Mouse (Mus musculus) CD8-positive naive resting alpha-beta T cell, adult 2 months (primary cell): ENCODE results near the gene Lrrc29.
"Not testable (repeated sequence)": the region's sequence is repeated elsewhere in the genome, so short reads cannot be mapped to it uniquely, and the experiment has no call there.

Source experiments
- DNase-seq, 2 experiments: peaks; one replicate each; pipeline ENCODE4 v3.0.0; 2022; ENCODE audit warnings: low read depth in 2 of 2, low spot score in 2 of 2

Gene Lrrc29

DNA sequence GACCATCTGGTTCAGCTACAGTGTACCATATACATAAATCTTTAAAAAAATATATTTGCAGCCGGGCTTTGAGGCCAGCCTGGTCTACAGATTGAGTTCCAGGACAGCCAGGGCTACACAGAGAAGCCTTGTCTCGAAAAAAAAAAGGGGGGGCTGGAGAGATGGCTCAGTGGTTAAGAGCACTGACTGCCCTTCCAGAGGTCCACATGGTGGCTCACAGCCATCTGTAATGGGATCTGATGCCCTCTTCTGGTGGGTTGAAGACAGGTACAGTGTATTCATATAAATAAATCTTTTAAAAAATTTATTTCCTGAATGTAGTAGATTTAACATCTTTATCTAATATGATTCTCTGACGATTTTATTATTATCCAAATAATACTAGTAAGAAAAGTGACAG lies 34.3 kb downstream of the Lrrc29 start:
- not testable (repeated sequence) for DNase-seq

DNA sequence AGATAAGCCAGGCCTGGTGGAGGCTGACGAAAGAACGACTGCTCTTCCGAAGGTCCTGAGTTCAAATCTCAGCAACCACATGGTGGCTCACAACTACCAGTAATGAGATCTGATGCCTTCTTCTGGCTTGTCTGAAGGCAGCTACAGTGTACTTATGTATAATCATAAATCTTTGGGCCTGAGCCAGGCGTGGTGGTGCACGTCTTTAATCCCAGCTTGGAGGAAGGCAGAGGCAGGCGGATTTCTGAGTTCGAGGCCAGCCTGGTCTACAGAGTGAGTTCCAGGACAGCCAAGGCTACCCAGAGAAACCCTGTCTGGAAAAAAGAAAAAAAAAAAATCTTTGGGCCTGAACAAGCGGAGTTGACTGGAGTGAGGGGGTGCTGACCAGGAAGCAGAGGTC lies 34.7 kb downstream of the Lrrc29 start:
- DNase-seq: not testable (repeated sequence)

DNA sequence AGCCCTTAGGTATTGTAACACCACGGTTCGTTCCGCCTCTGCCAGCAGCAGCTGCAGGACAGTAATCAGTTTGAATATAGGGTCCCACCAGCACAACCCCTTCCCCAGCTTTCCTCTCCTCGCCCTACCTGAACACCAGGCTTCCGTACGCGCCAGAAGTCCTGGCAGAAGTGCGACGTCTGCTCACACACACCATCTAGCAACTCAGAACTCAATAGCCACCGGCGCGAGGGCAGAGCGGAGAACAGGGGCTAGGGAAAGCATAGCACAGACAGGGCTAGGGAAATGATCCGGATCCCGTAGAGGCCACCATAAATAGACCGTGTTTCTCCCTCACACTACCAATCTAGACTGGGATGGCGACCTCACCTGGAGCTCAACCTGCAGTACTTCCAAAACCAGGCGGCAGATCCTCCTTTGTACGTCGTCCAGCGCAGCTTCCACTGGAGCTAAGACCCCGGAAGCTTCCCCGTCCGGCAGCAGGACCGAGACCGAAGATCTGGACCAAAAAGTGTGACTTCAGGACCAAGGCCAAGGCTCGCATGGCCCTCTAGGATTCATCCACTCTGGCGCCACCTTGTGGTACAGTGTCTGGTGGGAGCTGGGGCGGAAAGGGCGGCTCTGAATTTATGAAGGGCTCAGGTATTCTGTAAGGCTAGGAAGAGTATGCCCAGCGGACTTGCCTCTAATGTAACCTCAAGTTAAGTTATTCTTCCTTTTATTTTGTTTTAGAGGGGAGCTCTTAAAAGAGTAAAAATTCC lies 35.3 kb downstream of the Lrrc29 start:
- DNase-seq: peak; percentile 84 to 92

DNA sequence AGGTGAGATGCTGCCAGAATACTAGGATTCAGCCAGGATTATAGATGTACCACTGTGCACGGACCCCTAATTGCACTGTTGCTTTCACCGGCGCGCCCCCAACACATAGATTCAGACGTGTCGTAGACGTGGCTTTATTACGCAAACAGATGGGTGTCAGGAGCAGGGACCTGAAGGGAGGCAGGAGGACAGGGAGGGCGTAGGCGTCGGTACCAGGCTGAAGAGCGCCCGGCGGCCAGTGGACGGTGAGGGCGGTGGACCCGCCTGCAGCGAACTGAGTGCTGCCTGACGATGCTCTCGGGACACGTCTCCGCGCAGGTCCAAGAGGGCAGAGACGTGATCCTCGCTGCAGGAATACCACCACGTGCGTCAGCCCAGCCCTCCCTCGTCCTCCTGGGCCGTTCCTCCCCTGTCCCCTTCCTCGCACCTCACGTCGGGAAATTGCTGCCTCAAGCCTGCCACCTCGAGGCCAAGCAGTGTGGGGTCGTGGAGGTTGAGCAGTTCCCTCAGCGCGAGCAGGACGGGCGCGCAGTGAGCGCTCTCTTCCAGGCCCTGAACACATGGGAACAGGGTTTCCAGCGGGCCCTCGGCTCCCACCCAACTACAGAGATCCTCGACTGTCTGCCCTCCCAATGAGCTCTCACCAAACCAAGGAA lies 36.1 kb downstream of the Lrrc29 start, which contains the start of gene 4931428F04Rik:
Gene 4931428F04Rik (minus strand): TSS at position 60 of the 656 bp plus-strand sequence.
- DNase-seq: no peak

DNA sequence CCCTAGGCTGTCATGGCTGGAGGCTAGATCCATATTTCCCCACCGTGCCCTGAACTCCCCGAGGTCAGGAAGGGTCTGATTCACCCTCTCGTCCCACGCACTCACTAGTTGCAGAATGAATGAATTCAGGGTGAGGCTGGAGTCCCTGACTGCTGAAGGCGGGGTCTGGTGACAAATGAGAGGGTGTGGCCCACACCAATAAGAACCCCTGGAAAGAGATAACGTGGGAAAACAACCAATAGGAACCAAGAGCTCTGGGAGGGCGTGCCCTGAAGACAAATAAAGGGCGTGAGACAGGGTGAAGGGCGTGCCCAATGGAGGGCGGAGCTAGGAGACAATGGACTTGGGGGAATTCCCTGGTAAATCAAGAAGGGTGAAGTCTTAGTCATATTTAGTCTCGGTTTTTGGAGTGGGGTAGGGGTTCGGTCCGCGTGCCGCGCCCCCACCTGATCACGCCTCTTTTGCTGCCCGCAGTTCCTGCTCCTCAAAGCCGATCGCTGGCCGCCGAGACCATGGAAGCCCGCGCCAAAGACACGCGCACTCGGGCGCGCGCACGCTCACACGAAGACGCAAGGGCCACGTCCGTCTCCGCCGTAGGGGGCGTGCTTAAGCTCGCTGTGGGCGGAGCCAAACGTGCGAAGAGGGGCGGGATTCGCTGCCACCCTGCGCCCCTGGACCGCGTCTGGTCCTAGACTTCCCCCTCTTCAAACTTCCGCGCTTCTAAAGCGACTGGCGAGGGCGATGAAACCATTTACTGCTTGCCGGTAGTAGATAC lies 36.9 kb downstream of the Lrrc29 start:
- peak; percentile 87 to 92 for DNase-seq

DNA sequence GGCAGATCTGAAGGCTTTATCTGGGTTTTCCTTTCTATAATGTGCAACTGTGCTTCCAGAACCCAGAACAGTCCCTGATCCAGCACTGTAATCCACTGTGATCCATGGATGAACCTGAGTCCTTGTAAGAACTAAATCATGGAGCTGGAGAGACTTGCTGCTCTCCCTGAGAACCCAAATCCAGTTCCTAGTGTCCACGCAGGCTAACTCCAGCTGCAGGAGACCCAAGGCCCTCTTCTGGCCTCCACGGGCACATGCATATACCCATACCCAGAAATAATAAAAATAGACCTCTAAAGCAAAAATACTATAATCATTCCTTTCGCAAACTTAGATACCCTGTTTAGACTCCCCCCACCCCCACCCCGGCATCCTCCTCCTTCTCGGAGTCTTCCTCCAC lies 37.8 kb downstream of the Lrrc29 start:
- no peak for DNase-seq

DNA sequence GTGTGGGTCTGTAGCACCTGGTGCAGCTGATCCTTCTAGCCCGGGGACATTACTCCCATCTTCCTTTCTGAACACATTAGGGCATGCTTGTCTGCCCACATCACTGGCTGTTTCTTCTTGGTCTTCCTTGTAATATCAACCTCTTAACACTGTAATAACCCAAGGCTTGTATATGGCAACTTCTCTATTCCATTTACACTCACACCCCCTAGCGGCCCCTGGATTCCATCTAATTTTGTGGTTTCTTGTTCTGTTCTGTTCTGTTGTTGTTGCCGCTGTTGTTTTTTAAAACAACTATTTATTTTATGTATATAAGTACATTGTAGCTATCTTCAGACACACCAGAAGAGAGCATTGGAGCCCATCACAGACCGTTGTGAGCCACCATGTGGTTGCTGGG lies 39.2 kb downstream of the Lrrc29 start:
- no peak for DNase-seq

DNA sequence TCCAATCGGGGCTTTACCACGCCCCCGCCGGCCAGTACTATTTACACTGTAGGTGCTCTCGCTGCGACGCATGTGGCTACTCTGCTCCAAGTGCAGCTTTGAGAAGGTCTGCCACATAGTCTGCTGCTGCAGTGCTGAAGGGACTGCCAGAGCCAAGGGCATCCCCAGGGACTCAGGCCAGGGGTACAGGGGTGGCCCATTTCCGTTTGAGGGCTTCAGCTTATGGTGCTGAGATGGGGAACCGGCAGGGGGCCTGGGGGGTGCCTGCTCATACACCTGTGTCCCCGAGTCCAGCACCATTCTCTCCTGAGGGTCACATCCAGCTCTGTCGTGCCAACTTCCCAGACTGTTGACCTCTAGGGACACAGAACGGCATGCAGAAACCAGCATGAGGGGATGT lies 40.6 kb downstream of the Lrrc29 start:
- no peak for DNase-seq

DNA sequence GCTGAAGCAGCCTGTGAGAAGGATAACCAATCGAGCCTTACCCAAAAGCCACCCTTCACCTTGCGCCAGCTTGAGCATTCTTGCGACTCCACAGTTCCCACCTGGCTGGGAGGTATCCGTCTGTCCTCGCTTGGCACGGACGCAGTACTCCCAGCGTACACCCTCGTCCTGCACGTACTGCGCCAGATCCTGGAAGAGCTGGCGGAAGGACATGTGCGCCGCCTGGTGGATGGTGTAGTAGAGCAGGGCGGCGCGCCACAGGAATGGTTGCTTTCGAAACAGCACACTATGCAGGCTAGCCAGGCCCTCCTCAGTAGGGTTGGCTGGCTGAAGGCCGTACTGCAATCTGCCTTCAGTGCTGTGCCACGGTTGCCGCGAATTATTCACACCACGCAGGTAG lies 43.0 kb downstream of the Lrrc29 start:
- DNase-seq: no peak

DNA sequence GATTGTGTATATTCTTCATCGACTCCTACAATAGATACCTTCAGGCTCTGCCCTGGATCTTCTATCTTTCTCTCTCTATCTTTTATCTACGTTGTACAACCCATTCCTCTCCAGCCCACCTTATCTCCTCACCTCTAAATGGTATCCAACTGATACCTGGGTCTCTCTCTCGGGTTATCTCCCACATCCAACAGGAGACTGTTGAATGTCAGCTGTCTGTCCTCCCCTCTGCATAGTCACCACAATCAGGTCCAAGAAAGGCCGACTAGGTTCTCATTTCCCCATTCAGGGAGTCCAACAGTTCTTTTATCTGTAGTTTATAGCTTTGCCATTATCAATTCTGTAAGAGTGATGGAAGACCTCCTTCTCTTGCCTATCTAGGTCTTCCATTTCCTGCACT lies 43.8 kb downstream of the Lrrc29 start:
- no peak for DNase-seq

DNA sequence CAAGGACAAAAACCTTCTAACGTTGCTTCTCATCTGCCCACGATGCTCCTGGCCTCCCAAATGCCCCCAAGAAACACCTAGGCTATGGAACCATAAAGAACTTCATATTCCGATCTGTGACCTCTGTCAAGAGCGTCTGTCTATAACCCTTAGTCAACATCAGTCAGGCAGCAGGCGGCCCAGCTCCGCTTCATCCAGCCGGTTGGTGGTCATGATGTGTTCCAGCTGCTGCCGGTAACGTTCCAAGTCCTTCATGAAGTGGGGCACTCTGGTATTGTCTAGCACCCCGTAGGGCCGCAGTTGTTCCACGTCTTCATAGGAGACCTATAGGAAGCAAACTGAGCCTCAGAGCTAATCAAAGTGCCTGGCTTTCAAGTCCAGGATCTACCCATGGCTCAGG lies 44.3 kb downstream of the Lrrc29 start:
- no peak for DNase-seq

DNA sequence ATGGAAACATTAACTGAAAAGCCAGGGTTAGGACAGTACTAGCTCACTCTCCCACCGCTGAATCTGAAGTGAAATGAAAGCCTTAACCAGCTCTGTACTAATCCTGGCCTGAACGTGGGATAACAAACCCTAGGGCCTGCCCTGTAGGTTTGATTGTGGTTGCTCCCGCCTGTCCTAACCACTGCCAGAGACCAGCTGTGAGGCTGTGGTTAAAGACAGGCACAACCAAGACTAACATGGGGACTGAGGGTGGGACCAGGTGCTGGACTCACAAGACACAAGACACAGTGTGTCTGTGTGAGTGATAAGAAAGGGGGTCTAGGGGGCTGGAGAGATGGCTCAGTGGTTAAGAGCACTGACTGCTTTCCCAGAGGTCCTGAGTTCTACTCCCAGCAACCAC lies 45.5 kb downstream of the Lrrc29 start:
- DNase-seq: no peak

DNA sequence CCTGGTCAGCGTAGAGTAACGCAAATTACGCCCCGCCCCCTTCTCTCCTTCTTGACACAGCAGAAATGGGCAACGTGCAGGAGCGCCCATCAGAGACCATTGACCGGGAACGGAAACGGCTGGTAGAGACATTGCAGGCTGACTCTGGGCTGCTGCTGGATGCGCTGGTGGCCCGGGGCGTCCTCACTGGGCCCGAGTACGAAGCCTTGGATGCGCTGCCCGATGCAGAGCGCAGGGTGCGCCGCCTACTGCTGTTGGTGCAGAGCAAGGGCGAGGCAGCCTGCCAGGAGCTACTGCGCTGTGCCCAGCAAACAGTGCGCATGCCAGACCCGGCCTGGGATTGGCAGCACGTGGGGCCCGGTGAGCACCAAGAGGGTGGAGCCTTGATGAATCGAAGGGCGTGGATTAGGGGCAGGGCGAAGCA lies 47.2 kb downstream of the Lrrc29 start:
- DNase-seq: no peak

DNA sequence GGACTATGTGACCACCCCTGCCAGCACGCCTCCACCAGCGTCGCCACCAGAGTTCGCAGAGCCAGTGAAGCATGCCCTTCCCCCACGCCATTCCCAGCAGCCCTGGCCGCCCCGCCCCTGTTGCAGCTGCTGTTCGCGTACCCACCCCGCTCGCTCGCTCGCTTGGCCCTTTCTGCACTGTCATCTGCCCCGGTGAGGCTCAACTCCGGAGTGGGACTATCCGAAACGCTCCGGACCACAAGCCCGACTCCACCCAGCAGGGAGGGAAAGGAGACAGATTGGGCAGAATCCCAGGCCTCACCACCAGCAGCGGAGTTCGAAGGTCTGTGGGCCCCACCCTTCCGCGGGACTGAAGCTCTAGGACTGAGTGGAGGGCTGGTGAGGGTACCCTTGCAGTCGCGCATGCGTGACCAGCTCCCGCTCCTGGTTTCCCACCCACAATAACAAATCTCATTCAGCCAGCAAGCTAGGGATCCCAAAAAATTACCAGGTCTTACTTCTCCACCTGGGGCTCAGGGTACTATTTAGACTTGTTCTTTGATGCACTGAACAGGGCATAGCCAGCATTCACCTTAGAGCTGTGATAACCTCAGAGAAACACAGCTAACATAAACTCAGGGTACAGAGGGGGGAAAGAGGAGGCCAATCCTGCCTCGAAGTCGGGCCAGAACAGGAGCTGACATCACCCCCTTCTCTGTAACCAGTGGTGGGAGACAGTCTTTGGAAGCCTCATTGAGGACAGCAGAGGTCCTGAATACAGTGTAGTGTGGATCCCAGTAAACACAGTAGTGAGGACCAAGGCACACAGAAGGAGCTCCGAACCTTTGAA lies 49.6 kb downstream of the Lrrc29 start:
- DNase-seq: no peak

DNA sequence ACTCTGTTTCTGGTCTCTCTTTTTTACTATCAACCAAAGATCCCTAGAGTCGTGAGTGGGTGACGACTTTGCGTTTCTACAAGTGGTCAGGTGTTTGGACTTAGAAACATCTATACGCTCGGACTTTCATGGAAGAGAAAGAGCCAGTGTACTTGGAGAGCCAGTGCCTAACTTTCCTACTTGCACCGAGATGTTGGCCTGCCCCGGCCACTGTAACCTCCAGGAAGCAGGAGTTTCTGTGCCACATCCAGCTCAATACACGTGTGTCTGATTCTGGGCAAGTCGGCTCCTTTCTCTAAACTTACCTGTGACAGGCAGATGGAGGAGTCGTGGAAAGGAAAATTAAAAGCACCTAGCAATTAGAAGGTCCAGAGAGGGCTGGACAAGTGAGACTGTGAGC lies 50.2 kb downstream of the Lrrc29 start, which contains the start of gene Nol3:
Gene Nol3 (plus strand): TSS at position 301 of the 400 bp plus-strand sequence.
- DNase-seq: no peak

DNA sequence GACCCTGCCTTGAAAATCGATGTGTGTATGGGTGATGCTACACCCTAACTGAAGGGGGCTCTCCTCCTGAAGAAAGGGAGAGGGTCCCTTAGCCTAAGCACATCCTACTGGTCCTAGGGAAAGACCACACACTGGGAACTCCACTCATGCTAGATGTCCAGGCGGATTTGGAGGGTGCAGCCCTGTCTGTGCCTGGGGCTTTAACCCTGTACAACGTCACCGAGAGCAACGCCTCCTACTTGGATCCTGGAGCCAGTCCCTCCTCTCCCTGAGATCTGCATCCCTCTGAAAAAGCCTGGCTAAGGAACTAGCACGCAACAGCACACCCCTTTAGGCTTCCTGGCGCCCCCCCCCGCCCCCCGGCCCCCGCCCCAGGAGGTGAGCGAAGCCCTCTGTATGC lies 50.7 kb downstream of the Lrrc29 start:
- DNase-seq: no peak

DNA sequence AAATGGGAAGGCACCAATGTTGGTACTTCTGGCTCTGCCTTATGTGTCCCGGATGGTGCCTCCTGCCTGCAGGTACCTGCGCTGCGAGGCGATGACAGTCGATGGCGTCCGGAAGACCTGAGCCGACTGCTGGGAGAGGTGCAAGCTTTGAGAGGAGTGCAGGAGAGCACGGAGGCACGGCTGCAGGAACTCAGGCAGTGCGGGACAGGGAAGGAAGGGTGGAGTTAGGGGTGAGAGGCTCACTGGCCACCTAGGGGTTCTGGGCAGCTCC lies 55.2 kb downstream of the Lrrc29 start:
- DNase-seq: no peak

DNA sequence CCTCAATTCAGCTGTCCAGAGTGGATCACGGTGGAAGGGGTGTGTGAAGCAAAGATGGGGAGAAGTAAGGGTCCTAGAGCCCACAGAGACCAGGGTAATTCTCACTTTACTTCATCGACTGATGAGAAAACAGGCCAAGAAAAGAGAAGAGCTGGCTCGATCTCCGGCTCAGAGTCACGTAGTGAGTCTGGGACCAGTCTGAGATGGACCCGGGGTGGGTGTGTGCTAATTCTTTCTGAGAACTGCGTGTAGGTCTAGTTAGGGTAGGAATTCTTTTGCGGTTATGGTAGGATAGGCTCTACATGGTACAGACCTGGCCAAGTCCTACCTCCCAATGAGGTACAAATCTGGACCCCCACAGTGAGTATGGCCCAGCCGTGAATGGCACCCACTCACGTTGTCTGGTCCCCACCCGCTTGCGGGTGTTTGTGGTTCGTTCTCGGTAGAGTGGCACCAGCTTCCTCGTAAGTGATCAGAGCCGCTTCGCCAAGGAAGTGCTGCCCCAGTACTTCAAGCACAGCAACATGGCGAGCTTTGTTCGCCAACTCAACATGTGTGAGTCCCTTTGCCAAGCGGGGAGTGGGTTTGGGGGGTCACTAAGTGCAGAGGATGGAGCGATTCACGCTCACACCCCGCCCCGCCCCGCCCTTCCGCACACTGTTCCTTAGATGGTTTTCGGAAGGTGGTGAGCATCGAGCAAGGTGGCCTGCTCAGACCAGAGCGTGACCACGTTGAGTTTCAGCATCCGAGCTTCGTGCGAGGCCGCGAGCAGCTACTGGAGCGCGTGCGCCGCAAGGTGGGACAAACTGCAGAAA lies 55.8 kb downstream of the Lrrc29 start:
- DNase-seq: no peak

DNA sequence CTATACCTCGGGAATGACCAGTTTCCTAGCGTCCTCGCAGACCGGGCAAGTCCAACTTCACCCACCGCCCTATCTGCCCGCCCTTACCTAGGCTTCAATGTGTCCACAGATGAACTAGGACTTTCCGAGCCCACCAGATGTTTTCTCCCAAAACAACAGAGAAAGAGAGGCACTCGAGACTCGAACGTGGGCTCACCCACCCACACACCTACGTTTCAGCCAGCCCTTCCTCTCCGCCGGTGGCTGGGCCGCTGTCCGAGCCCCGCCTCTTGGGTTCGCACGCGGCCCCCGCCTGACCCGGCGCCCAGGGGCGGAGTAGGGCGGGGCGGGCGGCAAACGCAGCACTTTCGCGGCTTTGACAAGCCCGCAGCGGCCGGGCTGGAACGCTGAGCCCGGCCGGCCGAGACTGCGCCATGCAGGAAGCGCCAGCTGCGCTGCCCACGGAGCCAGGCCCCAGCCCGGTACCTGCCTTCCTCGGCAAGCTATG lies 56.6 kb downstream of the Lrrc29 start, which contains the start of gene Hsf4:
Gene Hsf4 (plus strand): TSS at position 341 of the 487 bp plus-strand sequence.
- DNase-seq: no peak

DNA sequence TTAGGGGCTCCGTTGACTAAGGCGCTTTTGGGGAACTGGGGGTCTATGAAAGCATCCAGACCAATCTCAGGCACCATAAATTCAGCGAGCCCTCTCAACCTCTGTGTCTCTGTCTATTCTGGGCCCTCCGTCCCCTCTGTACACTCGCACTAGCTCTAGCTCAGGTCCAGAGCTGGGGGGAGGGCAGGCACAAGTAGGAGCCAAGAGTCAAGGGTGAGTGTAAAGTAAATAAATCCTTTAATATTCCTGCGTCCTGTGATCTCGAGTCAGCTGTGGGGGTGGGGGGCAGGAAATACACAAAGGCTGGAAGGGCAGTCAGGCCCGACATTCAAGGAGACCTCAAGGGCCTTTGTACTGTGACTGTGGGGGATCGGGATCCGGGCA lies 57.0 kb downstream of the Lrrc29 start:
- DNase-seq: no peak
